9 mouse cellular contexts compared by ENCODE assay signal in the genomic region with DNA sequence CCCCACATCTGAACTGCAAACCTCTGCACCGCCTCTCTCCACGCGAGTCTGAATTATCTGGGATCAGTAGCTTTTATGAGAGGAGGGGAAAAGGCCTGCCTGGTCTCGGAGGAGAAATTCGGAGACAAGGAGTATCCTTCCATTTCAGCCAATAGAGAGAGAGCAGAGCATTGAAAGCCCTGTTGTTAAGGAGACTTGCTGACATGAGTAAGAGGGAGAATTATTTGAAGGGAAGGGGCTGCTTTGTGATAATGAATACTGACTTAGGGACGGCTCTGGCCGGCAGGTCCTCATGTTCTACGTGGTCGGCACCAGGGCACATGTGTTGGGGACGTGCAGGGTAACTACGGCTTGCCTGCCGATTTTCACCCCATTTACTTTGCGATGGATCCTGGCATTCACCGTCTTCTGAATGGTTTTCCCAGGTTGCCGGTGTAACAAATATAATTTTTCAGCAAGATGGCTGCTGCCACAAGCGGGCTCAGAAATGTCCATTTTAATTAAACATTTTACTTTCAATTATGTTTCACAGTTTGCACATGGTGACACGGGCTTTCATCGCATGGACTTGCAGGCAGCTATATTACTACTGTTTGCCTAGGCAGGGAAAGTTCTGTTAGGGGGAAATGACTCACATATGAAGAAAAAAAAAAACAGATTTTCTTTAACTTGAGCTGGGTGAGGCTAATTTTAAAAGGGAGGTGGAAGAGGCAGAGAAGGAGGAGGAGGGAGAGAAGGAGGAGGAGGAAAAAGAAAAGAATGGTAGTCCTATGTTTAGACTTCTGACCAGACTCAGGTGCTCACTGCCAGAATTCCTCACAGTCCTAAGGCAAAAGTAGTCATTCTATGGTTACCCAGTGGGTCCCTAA.
DNase-seq lines count a peak whose midpoint lies in the region; ATAC-seq lines count a peak whose summit lies in the region.
"Had no signal": no experiment of that assay in that cellular context is flagged by ENCODE, and none has a peak within 500 bp of the region (broad histone marks: within the 10 kb centered on the region; RNA-seq: fewer than 3 reads in every experiment).

No protein-coding gene starts in this region.

- no peaks in the 10 kb centered on the region for H3K27me3 ChIP-seq in kidney, embryonic 14.5 days (ENCODE audit: control insufficient read depth, insufficient read depth, low read length)
- no peaks in the 10 kb centered on the region for H3K27me3 ChIP-seq in embryonic facial prominence, embryonic 15.5 days
- peaks cover 14% of the 10 kb centered on the region; the same call in 1 of the 2 replicates for H3K27me3 ChIP-seq in limb, embryonic 12.5 days

- DNase-seq in kidney, adult 9 months, result no peak
- DNase-seq in Muller cell, postnatal 12 days (ENCODE audit: inconsistent ontology term), result peak; percentile 47
- no peak for DNase-seq in layer of hippocampus, adult 11-12 months (ENCODE audit: low spot score)
- DNase-seq in gastrocnemius, adult 18-20 months (ENCODE audit: low spot score), result no peak

- no peak overlapping the region for H3K4me3 ChIP-seq in kidney, embryonic 14.5 days (ENCODE audit: low read length)
- no peak overlapping the region for H3K4me3 ChIP-seq in embryonic facial prominence, embryonic 15.5 days (replicated peaks)
- H3K4me3 ChIP-seq in limb, embryonic 12.5 days (replicated peaks), result peak overlapping the region; percentile 25

- peak overlapping the region; percentile 12; the same call in 1 of the 2 replicates for H3K4me2 ChIP-seq in kidney, embryonic 14.5 days (replicated peaks; ENCODE audit: low read depth, low read length)
- H3K4me2 ChIP-seq in embryonic facial prominence, embryonic 15.5 days (replicated peaks), result 0 out of 2 replicates have a peak overlapping the region, but pooled peaks have one; percentile 3
- H3K4me2 ChIP-seq in limb, embryonic 12.5 days, result peak overlapping the region; percentile 57

- H3K4me1 ChIP-seq in kidney, embryonic 14.5 days (ENCODE audit: control insufficient read depth, insufficient read depth, low read length), result no peaks in the 10 kb centered on the region
- H3K4me1 ChIP-seq in embryonic facial prominence, embryonic 15.5 days, result no peaks in the 10 kb centered on the region
- peaks cover 19% of the 10 kb centered on the region; the same call in 1 of the 2 replicates for H3K4me1 ChIP-seq in limb, embryonic 12.5 days (replicated peaks)

- no peak overlapping the region for H3K9ac ChIP-seq in kidney, embryonic 14.5 days (ENCODE audit: low read depth, low read length)
- H3K9ac ChIP-seq in embryonic facial prominence, embryonic 15.5 days, result no peak overlapping the region
- no peak overlapping the region for H3K9ac ChIP-seq in limb, embryonic 12.5 days (replicated peaks)

- H3K27ac ChIP-seq in kidney, embryonic 14.5 days (ENCODE audit: low read depth, low read length), result no peak overlapping the region
- no peak overlapping the region for H3K27ac ChIP-seq in embryonic facial prominence, embryonic 15.5 days (replicated peaks)
- H3K27ac ChIP-seq in limb, embryonic 12.5 days, result no peak overlapping the region

- WGBS in kidney, embryonic 14.5 days, result 55% methylated on average over 18 of the region's 18 CpGs
- WGBS in embryonic facial prominence, embryonic 15.5 days, result 45% methylated on average over 18 of the region's 18 CpGs
- 22% methylated on average over 18 of the region's 18 CpGs for WGBS in limb, embryonic 12.5 days

- H3K36me3 ChIP-seq in kidney, embryonic 14.5 days (ENCODE audit: control insufficient read depth, insufficient read depth, low read length), result no peaks in the 10 kb centered on the region
- H3K36me3 ChIP-seq in embryonic facial prominence, embryonic 15.5 days, result no peaks in the 10 kb centered on the region
- H3K36me3 ChIP-seq in limb, embryonic 12.5 days, result no peaks in the 10 kb centered on the region
- H3K36me3 ChIP-seq: G1E had no signal

- H3K9me3 ChIP-seq in kidney, embryonic 14.5 days (ENCODE audit: control insufficient read depth, low read length), result no peaks in the 10 kb centered on the region
- no peaks in the 10 kb centered on the region for H3K9me3 ChIP-seq in embryonic facial prominence, embryonic 15.5 days (replicated peaks)
- no peaks in the 10 kb centered on the region for H3K9me3 ChIP-seq in limb, embryonic 12.5 days

- ATAC-seq in kidney, embryonic 14.5 days (ENCODE audit: low FRiP score, low TSS enrichment), result no peak
- no peak for ATAC-seq in embryonic facial prominence, embryonic 15.5 days (ENCODE audit: insufficient number of reproducible peaks, low FRiP score, low TSS enrichment, low read depth)
- ATAC-seq in limb, embryonic 12.5 days (ENCODE audit: insufficient number of reproducible peaks, insufficient read depth, low FRiP score, low TSS enrichment, low read depth), result 0 out of 2 replicates have a peak, but pooled peaks have one; percentile 52
- no peak for ATAC-seq in erythroid progenitor cell, adult 5-6 weeks (replicated peaks; ENCODE audit: low FRiP score, poor library complexity, severe bottlenecking)

Comparison
In these comparisons a context has a peak if more than half of its experiments do, and no peak if none do; other contexts are left out.
1. H3K4me2 ChIP-seq: peak in every context shown above with its lines; median percentile 57 in limb, embryonic 12.5 days; 12 in kidney, embryonic 14.5 days; 3 in embryonic facial prominence, embryonic 15.5 days.